In the genomic region with DNA sequence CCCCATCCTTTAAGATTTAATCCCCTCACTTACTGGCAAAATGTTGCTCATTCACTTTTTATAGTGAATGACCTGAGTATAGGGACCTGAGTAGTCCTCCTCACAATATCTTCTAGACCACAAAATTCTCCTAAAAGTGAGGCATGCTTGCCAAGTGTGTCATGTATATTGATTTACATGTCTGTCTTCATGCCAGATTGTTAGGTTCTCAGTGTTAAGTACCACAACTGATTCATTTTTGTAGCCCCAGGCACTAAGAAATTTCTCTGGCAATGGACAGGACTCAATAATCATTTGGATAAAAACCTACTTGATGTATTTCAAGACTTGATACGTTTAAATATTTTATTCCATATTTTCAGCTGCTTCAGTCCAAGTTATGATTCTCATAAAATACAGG, we compare ENCODE assay signal across 32 mouse cellular contexts.
"Had no signal": no experiment of that assay in that cellular context is flagged by ENCODE, and none has a peak within 500 bp of the region (broad histone marks: within the 10 kb centered on the region; RNA-seq: fewer than 3 reads in every experiment).

No protein-coding gene starts in this region.

- H3K4me1 ChIP-seq: limb, embryonic 10.5 days; limb, embryonic 12.5 days; limb, embryonic 13.5 days; limb, embryonic 15.5 days; liver, embryonic 12.5 days; liver, embryonic 13.5 days; liver, embryonic 15.5 days; lung, embryonic 15.5 days; megakaryocyte, embryonic 14.5 days; midbrain, embryonic 13.5 days; midbrain, embryonic 15.5 days had no signal

- H3K9me3 ChIP-seq: limb, embryonic 10.5 days; limb, embryonic 12.5 days; limb, embryonic 13.5 days; limb, embryonic 15.5 days; liver, embryonic 12.5 days; liver, embryonic 13.5 days; liver, embryonic 15.5 days; lung, embryonic 15.5 days; midbrain, embryonic 10.5 days; midbrain, embryonic 12.5 days; midbrain, embryonic 13.5 days; midbrain, embryonic 15.5 days; neural tube, embryonic 12.5 days had no signal

- H3K36me3 ChIP-seq: limb, embryonic 10.5 days; limb, embryonic 12.5 days; limb, embryonic 13.5 days; limb, embryonic 15.5 days; liver, embryonic 12.5 days; liver, embryonic 13.5 days; liver, embryonic 15.5 days; lung, embryonic 15.5 days; midbrain, embryonic 10.5 days; midbrain, embryonic 12.5 days; midbrain, embryonic 13.5 days; midbrain, embryonic 15.5 days; neural tube, embryonic 12.5 days had no signal

- H3K9ac ChIP-seq: limb, embryonic 12.5 days; limb, embryonic 13.5 days; limb, embryonic 15.5 days; liver, embryonic 12.5 days; liver, embryonic 13.5 days; liver, embryonic 14.5 days; liver, embryonic 15.5 days; liver, postnatal 0 days; lung, embryonic 14.5 days; lung, embryonic 15.5 days; midbrain, embryonic 12.5 days; midbrain, embryonic 13.5 days; midbrain, embryonic 15.5 days; neural tube, embryonic 12.5 days had no signal

- H3K27ac ChIP-seq: left cerebral cortex, adult 2 months; limb, embryonic 10.5 days; limb, embryonic 12.5 days; limb, embryonic 13.5 days; limb, embryonic 15.5 days; liver, embryonic 12.5 days; liver, embryonic 13.5 days; liver, embryonic 14.5 days; liver, embryonic 15.5 days; lung, embryonic 15.5 days; macrophage; midbrain, embryonic 10.5 days; midbrain, embryonic 12.5 days; midbrain, embryonic 13.5 days; midbrain, embryonic 15.5 days; neural tube, embryonic 12.5 days had no signal

- DNase-seq: left cerebral cortex, postnatal 4 days; liver; liver, embryonic 13.5 days; liver, postnatal 0 days; lung, adult 18-20 months; lung, adult 2 months; lung, embryonic 14.5 days; lung, postnatal 10 days; lung, postnatal 14 days; lung, postnatal 36 days; lung, postnatal 4 days; midbrain, embryonic 14.5 days had no signal

- H3K4me2 ChIP-seq: limb, embryonic 12.5 days; limb, embryonic 13.5 days; limb, embryonic 15.5 days; liver, embryonic 11.5 days; liver, embryonic 12.5 days; liver, embryonic 13.5 days; liver, embryonic 15.5 days; lung, embryonic 14.5 days; lung, embryonic 15.5 days; midbrain, embryonic 12.5 days; midbrain, embryonic 13.5 days; midbrain, embryonic 15.5 days; neural tube, embryonic 12.5 days had no signal

- H3K27me3 ChIP-seq: limb, embryonic 13.5 days; limb, embryonic 15.5 days; liver, embryonic 12.5 days; liver, embryonic 13.5 days; liver, embryonic 15.5 days; lung, embryonic 15.5 days; neural tube, embryonic 12.5 days had no signal

- H3K4me3 ChIP-seq: left cerebral cortex, adult 2 months; limb, embryonic 10.5 days; limb, embryonic 12.5 days; limb, embryonic 13.5 days; limb, embryonic 15.5 days; liver, embryonic 12.5 days; liver, embryonic 13.5 days; liver, embryonic 15.5 days; lung, embryonic 15.5 days; megakaryocyte, embryonic 14.5 days; midbrain, embryonic 10.5 days; midbrain, embryonic 12.5 days; midbrain, embryonic 13.5 days; midbrain, embryonic 15.5 days; myocyte; neural tube, embryonic 12.5 days had no signal

- ATAC-seq: liver, embryonic 12.5 days; liver, postnatal 0 days; lung, postnatal 0 days; midbrain, embryonic 13.5 days; midbrain, embryonic 15.5 days; midbrain, embryonic 16.5 days had no signal
